Mouse (Mus musculus): ENCODE results near the gene Vgll4.

Gene Vgll4

GRCm38 (mm10) chr6:114842131-114842530 lies 127.7 kb downstream of the Vgll4 start:
- DNase-seq (ENCODE audit: low spot score) = no peak

- no peak for DNase-seq (ENCODE audit: low spot score)
Measured at GRCm38 (mm10) chr6:114840012-114840411, 129.8 kb downstream of the Vgll4 start.

- no peak for DNase-seq (ENCODE audit: low spot score)
Measured at GRCm38 (mm10) chr6:114838872-114839271, 130.9 kb downstream of the Vgll4 start.

- no peak for DNase-seq (ENCODE audit: low spot score)
Measured at GRCm38 (mm10) chr6:114836433-114836832, 133.4 kb downstream of the Vgll4 start.

- no peak for DNase-seq (ENCODE audit: low spot score)
Measured at GRCm38 (mm10) chr6:114835752-114836151, 134.0 kb downstream of the Vgll4 start.

- no peak for DNase-seq (ENCODE audit: low spot score)
Measured at GRCm38 (mm10) chr6:114835344-114835743, 134.4 kb downstream of the Vgll4 start.

- DNase-seq (ENCODE audit: low spot score) = no peak
Measured at GRCm38 (mm10) chr6:114833791-114834346, 135.9 kb downstream of the Vgll4 start.

GRCm38 (mm10) chr6:114833058-114833685 lies 136.6 kb downstream of the Vgll4 start:
- DNase-seq (ENCODE audit: low spot score) = no peak

- no peak for DNase-seq (ENCODE audit: low spot score)
Measured at GRCm38 (mm10) chr6:114831807-114832206, 138.0 kb downstream of the Vgll4 start.

- DNase-seq (ENCODE audit: low spot score) = no peak
Measured at GRCm38 (mm10) chr6:114829660-114830438, 139.9 kb downstream of the Vgll4 start.

GRCm38 (mm10) chr6:114826889-114827288 lies 142.9 kb downstream of the Vgll4 start:
- no peak for DNase-seq (ENCODE audit: low spot score)

GRCm38 (mm10) chr6:114821646-114822045 lies 148.1 kb downstream of the Vgll4 start:
- no peak for DNase-seq (ENCODE audit: low spot score)

- DNase-seq (ENCODE audit: low spot score) = no peak
Measured at GRCm38 (mm10) chr6:114819971-114820481, 149.8 kb downstream of the Vgll4 start.

GRCm38 (mm10) chr6:114818471-114818870 lies 151.3 kb downstream of the Vgll4 start:
- no peak for DNase-seq (ENCODE audit: low spot score)

- no peak for DNase-seq (ENCODE audit: low spot score)
Measured at GRCm38 (mm10) chr6:114817948-114818347, 151.8 kb downstream of the Vgll4 start.

GRCm38 (mm10) chr6:114814882-114815650 lies 154.7 kb downstream of the Vgll4 start:
- no peak for DNase-seq (ENCODE audit: low spot score)

- no peak for DNase-seq (ENCODE audit: low spot score)
Measured at GRCm38 (mm10) chr6:114814199-114814881, 155.5 kb downstream of the Vgll4 start.

- no peak for DNase-seq (ENCODE audit: low spot score)
Measured at GRCm38 (mm10) chr6:114812779-114813178, 157.0 kb downstream of the Vgll4 start.

GRCm38 (mm10) chr6:114812322-114812721 lies 157.5 kb downstream of the Vgll4 start:
- DNase-seq (ENCODE audit: low spot score) = no peak
